Comparison of ENCODE assay signal across 8 mouse cellular contexts in the genomic region with DNA sequence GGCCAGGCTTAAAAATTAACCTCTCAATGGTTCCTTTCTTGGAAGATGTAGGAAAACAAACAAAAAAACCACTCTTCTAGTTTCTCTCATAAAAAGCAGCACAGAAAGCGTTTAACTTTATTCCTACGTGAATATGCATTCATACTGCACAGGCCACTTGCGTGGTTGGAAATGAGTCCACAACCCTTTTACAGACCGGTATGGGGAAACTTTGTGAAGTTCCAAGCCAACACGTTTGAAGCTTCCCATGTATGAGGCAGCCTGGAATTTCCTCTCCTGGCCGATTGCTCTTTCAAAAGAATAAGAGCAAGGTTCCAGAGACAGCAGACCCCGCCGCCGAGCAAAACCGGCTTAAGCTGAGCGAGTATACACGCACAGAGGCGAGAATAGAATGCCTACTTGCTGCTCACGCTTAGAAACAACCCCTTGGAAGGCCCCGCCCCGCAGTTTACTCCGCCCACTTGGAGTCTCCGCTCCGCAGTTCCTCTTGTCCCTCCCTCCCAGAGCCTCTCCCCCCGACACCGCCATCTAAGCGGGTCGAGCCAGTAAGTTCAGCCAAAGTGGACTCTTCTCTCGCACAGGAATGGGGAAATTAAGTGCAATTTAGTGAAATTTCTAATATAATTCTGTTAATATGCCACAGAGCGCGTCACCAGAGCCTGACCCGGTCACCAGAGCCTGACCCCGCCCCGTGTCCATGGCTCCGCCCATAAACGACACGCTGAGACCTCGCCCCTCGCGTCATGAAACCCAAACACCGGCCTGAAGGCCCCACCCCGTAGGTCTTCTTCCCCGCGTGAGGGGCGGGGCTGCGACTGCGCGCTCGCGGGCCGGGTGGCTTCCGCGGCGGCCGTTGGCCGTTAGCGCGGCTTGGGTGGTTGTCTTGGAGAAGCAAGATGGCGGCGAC. TPM values are rescaled to one million over a fixed set of nuclear protein-coding genes. Genes with fewer than 3 reads are reported as not detected.
DNase-seq lines count a peak whose midpoint lies in the region; ATAC-seq and TF ChIP-seq lines count a peak whose summit lies in the region.
"Not testable (repeated sequence)": the region's sequence is repeated elsewhere in the genome, so short reads cannot be mapped to it uniquely, and the experiment has no call there.

A gene (plus strand): TSS at position 801 of the 907 bp plus-strand sequence.

- H3K27me3 ChIP-seq in E14TG2a.4 (ENCODE audit: insufficient read depth, low read length); forebrain, postnatal 0 days (ENCODE audit: insufficient read depth, low read length); liver, embryonic 11.5 days (replicated peaks; ENCODE audit: control insufficient read depth, insufficient read depth, low read length); midbrain, embryonic 16.5 days (ENCODE audit: control insufficient read depth, insufficient read depth, low read depth, low read length); splenic B cell, adult 2 months (ENCODE audit: control insufficient read depth, insufficient read depth, low read length, poor library complexity, severe bottlenecking): not testable (repeated sequence)

- DNase-seq in cerebellum, adult 11-12 months = peak; percentile 76
- DNase-seq in forebrain, postnatal 0 days = peak; percentile 24
- DNase-seq in heart, postnatal 14 days = peak; percentile 51 to 61
- peak; percentile 23 to 25 for DNase-seq in kidney, postnatal 36 days
- not testable (repeated sequence) for DNase-seq in liver, embryonic 11.5 days (ENCODE audit: low spot score)
- DNase-seq in splenic B cell, adult 2 months (ENCODE audit: low read depth, low spot score) = peak; percentile 14

- WGBS in forebrain, postnatal 0 days = under 1% methylated on average over 12 of the region's 55 CpGs
- whole genome bisulfite sequencing in liver, embryonic 11.5 days = 3% methylated on average over 12 of the region's 55 CpGs
- WGBS in midbrain, embryonic 16.5 days = 3% methylated on average over 14 of the region's 55 CpGs

- H3K4me2 ChIP-seq in forebrain, postnatal 0 days (ENCODE audit: low read depth) = peak within 1 kb of the TSS; percentile 42
- H3K4me2 ChIP-seq in liver, embryonic 11.5 days = peak within 1 kb of the TSS; percentile 51
- peak within 1 kb of the TSS; percentile 44 for H3K4me2 ChIP-seq in midbrain, embryonic 16.5 days (ENCODE audit: low read length)

- H3K36me3 ChIP-seq in E14TG2a.4 (ENCODE audit: insufficient read depth, low read length) = peaks cover 22% of the 10 kb centered on the region
- H3K36me3 ChIP-seq in forebrain, postnatal 0 days (ENCODE audit: insufficient read depth); liver, embryonic 11.5 days (ENCODE audit: control insufficient read depth, insufficient read depth, low read length); midbrain, embryonic 16.5 days (ENCODE audit: control insufficient read depth, insufficient read depth, low read length); splenic B cell, adult 2 months (ENCODE audit: control insufficient read depth, insufficient read depth, low read length, poor library complexity, severe bottlenecking): not testable (repeated sequence)

- H3K4me3 ChIP-seq in E14TG2a.4 (replicated peaks; ENCODE audit: low read length) = peak within 1 kb of the TSS; percentile 80
- peak within 1 kb of the TSS; percentile 45 for H3K4me3 ChIP-seq in forebrain, postnatal 0 days (ENCODE audit: low read depth, low read length)
- H3K4me3 ChIP-seq in liver, embryonic 11.5 days (ENCODE audit: low read depth, low read length) = peak within 1 kb of the TSS; percentile 57
- H3K4me3 ChIP-seq in midbrain, embryonic 16.5 days (ENCODE audit: low read depth, low read length) = peak within 1 kb of the TSS; percentile 46

- intact Hi-C loops in heart, postnatal 14 days (cut with DNase I) = not testable (repeated sequence)

- not testable (repeated sequence) for TF ChIP-seq CTCF in E14TG2a.4 (conservative IDR thresholded peaks at IDR 0.05; ENCODE audit: low read length); forebrain, postnatal 0 days (IDR thresholded peaks at IDR 0.05; ENCODE audit: low read depth)

- H3K9me3 ChIP-seq in E14TG2a.4 (ENCODE audit: low read length); forebrain, postnatal 0 days (ENCODE audit: low read length); liver, embryonic 11.5 days (ENCODE audit: control insufficient read depth, low read length); midbrain, embryonic 16.5 days (replicated peaks; ENCODE audit: control insufficient read depth, low read length, poor library complexity, severe bottlenecking): not testable (repeated sequence)

- H3K4me1 ChIP-seq in E14TG2a.4 (replicated peaks; ENCODE audit: low read depth, low read length); forebrain, postnatal 0 days (ENCODE audit: insufficient read depth); liver, embryonic 11.5 days (replicated peaks; ENCODE audit: control insufficient read depth, insufficient read depth, low read length); midbrain, embryonic 16.5 days (ENCODE audit: control insufficient read depth, insufficient read depth, low read length): not testable (repeated sequence)

- not testable (repeated sequence) for H3K9ac ChIP-seq in forebrain, postnatal 0 days
- peak within 1 kb of the TSS; percentile 66 for H3K9ac ChIP-seq in liver, embryonic 11.5 days (ENCODE audit: low read depth, low read length)
- peak within 1 kb of the TSS; percentile 61 for H3K9ac ChIP-seq in midbrain, embryonic 16.5 days (ENCODE audit: low read depth, low read length)

- not testable (repeated sequence) for H3K27ac ChIP-seq in forebrain, postnatal 0 days (ENCODE audit: low read depth, low read length); liver, embryonic 11.5 days (ENCODE audit: low read depth, low read length); midbrain, embryonic 16.5 days (ENCODE audit: low read length)

- ATAC-seq in forebrain, postnatal 0 days = peak; percentile 97
- ATAC-seq in liver, embryonic 11.5 days (replicated peaks; ENCODE audit: low FRiP score) = peak; percentile 97
- peak; percentile 98 for ATAC-seq in midbrain, embryonic 16.5 days

RNA-seq across cellular contexts. Expression of the gene that starts here (rescaled TPM):
- total RNA-seq in forebrain, postnatal 0 days (2014; rRNA removed) = 18.4 and 19.1 TPM in 2 replicates
- 12.2 and 16.3 TPM in 2 replicates for polyA plus RNA-seq in forebrain, postnatal 0 days (2015; fragmentation: Nextera tagmentation; extraction: Ambion mirVana)
- 10 to 100 TPM; 12.9 to 14.5 TPM for total RNA-seq in heart, postnatal 14 days (2021)
- 32.3 and 37.3 TPM in 2 replicates for polyA plus RNA-seq in liver, embryonic 11.5 days (2014; fragmentation: Nextera tagmentation; extraction: Ambion mirVana)
- 28.8 and 29.3 TPM in 2 replicates for polyA plus RNA-seq in midbrain, embryonic 16.5 days (2015; fragmentation: Nextera tagmentation; extraction: Ambion mirVana)
